In the genomic region with DNA sequence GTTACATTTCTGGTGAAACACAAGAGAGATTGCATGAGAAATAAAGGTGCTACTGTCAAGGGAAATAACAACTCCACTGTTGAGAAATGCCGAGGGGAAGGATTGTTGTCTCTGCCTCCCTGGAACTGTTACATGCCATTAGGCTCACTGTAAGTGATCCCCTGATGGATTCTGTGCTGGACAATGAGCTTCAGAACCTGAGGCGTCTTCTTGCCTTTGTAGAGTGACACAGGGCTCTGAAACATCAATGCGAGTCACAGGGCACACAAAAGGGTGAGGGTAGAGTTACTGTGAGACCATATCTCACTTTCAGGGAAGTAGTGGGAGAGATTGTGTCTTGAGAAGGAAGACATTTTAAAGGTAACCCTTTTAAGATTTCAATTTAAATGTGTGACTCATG, we compare ENCODE assay signal across 24 mouse cellular contexts.
"Had no signal": no experiment of that assay in that cellular context is flagged by ENCODE, and none has a peak within 500 bp of the region (broad histone marks: within the 10 kb centered on the region; RNA-seq: fewer than 3 reads in every experiment).

No protein-coding gene starts in this region.

- H3K9me3 ChIP-seq: heart, embryonic 10.5 days; heart, embryonic 12.5 days; hindbrain, embryonic 10.5 days; hindbrain, embryonic 12.5 days; intestine, embryonic 15.5 days; limb, embryonic 15.5 days; liver, embryonic 12.5 days had no signal

- H3K36me3 ChIP-seq: heart, embryonic 10.5 days; hindbrain, embryonic 10.5 days; hindbrain, embryonic 12.5 days; intestine, embryonic 15.5 days; limb, embryonic 15.5 days; liver, embryonic 12.5 days had no signal

- H3K9ac ChIP-seq: heart, embryonic 12.5 days; hindbrain, embryonic 12.5 days; hindbrain, embryonic 14.5 days; intestine, embryonic 15.5 days; limb, embryonic 15.5 days; liver, embryonic 12.5 days; liver, embryonic 14.5 days had no signal

- H3K27ac ChIP-seq: gastrocnemius, adult 2 months; heart, embryonic 10.5 days; hindbrain, embryonic 10.5 days; hindbrain, embryonic 12.5 days; hindbrain, embryonic 14.5 days; intestine, embryonic 15.5 days; layer of hippocampus, adult 2 months; left cerebral cortex, adult 2 months; liver, embryonic 12.5 days; liver, embryonic 14.5 days had no signal

- H3K4me3 ChIP-seq: gastrocnemius, adult 2 months; heart, embryonic 10.5 days; heart, embryonic 12.5 days; hindbrain, embryonic 10.5 days; hindbrain, embryonic 12.5 days; intestine, embryonic 15.5 days; layer of hippocampus, adult 2 months; left cerebral cortex, adult 2 months; limb, embryonic 15.5 days; liver, embryonic 12.5 days had no signal

- H3K4me2 ChIP-seq: heart, embryonic 12.5 days; hindbrain, embryonic 12.5 days; hindbrain, embryonic 14.5 days; intestine, embryonic 15.5 days; limb, embryonic 15.5 days; liver, embryonic 12.5 days had no signal

- H3K27me3 ChIP-seq: heart, embryonic 12.5 days; hindbrain, embryonic 12.5 days; intestine, embryonic 15.5 days; limb, embryonic 15.5 days; liver, embryonic 12.5 days had no signal

- DNase-seq: gastrocnemius, adult 2 months; gastrocnemius, postnatal 10 days; gastrocnemius, postnatal 25 days; heart, adult 18-20 months; heart, postnatal 10 days; heart, postnatal 4 days; kidney, adult 2 months; kidney, adult 9 months; kidney, postnatal 36 days had no signal

- H3K4me1 ChIP-seq: heart, embryonic 10.5 days; heart, embryonic 12.5 days; hindbrain, embryonic 10.5 days; hindbrain, embryonic 12.5 days; intestine, embryonic 15.5 days; liver, embryonic 12.5 days had no signal

- ATAC-seq: forebrain, embryonic 16.5 days; hindbrain, embryonic 16.5 days; inflammation-experienced regulatory T-cells, adult 6 months; intestine, embryonic 15.5 days; intestine, postnatal 0 days; liver, embryonic 12.5 days had no signal
